Mouse (Mus musculus): ENCODE data around the gene Phospho2. TPM values are rescaled to one million over a fixed set of nuclear protein-coding genes. Genes with fewer than 3 reads are reported as not detected.
"Not testable (repeated sequence)": the region's sequence is repeated elsewhere in the genome, so short reads cannot be mapped to it uniquely, and the experiment has no call there.

Gene Phospho2
- polyA plus RNA-seq, 1 experiment from 2014 or later = 20.3 TPM

DNA sequence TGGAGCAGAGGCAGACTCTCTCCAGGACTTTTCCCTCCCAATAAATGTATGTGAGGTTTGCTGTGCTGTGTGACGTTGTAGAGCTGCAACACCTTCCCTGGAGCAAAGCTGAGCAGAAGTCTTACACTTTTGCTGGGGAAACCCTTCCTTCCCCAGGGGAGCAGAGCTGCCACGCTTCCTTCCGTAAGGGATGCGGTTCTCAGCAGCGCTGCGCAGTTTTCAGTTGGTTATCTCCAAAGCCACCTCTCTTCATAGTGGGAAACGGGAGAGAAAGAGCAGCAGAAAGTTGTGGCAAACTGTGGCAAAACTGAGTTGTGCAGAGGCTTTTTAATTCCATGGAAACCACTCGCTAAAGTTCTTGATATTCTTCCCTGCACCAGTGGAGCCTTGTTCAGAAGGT is 14.3 kb downstream of the Phospho2 start:
- Histone ChIP-seq H3K36me3 (ENCODE audit: insufficient read depth, low read length) (no peaks in the 10 kb centered on the region), H3K9ac (replicated peaks; ENCODE audit: low read depth) (no peak overlapping the region), H3K4me3 (ENCODE audit: low read depth, low read length) (no peak overlapping the region), H3K27ac (ENCODE audit: low read length) (no peak overlapping the region), H3K9me3 (ENCODE audit: low read length) (no peaks in the 10 kb centered on the region), H3K4me2 (replicated peaks; ENCODE audit: low read depth, low read length) (no peak overlapping the region), H3K4me1 (ENCODE audit: insufficient read depth, low read depth, low read length) (no peaks in the 10 kb centered on the region), H3K27me3 (replicated peaks; ENCODE audit: insufficient read depth, low read length) (no peaks in the 10 kb centered on the region)
- 70% methylated on average over 8 of the region's 8 CpGs for WGBS
- ATAC-seq (no peak), DNase-seq (ENCODE audit: low spot score) (no peak)
- TF ChIP-seq EP300 (IDR thresholded peaks at IDR 0.05) = no peak
- TF ChIP-seq CTCF (IDR thresholded peaks at IDR 0.05) = no peak

DNA sequence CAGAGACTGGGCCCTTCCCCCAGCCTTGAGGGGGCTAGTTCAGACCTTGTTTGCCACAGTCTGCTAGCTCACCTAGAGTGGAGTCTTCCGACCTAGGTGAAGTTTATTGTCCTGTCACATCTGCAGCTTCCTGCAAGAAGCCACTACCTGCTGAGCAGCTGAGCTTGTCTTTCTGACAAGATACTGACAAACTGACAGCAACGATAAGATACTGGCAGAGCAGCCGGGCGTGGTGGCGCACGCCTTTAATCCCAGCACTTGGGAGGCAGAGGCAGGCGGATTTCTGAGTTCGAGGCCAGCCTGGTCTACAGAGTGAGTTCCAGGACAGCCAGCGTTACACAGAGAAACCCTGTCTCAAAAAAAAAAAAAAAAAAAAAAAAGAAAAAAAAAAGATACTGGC is 15.2 kb downstream of the Phospho2 start:
- H3K9ac ChIP-seq (replicated peaks; ENCODE audit: low read depth); H3K27ac ChIP-seq (ENCODE audit: low read length); H3K4me2 ChIP-seq (replicated peaks; ENCODE audit: low read depth, low read length); H3K36me3 ChIP-seq (ENCODE audit: insufficient read depth, low read length); H3K4me1 ChIP-seq (ENCODE audit: insufficient read depth, low read depth, low read length); H3K9me3 ChIP-seq (ENCODE audit: low read length); DNase-seq (ENCODE audit: low spot score); H3K27me3 ChIP-seq (replicated peaks; ENCODE audit: insufficient read depth, low read length); H3K4me3 ChIP-seq (ENCODE audit: low read depth, low read length); ATAC-seq: not testable (repeated sequence)
- WGBS = 70% methylated on average over 7 of the region's 9 CpGs

DNA sequence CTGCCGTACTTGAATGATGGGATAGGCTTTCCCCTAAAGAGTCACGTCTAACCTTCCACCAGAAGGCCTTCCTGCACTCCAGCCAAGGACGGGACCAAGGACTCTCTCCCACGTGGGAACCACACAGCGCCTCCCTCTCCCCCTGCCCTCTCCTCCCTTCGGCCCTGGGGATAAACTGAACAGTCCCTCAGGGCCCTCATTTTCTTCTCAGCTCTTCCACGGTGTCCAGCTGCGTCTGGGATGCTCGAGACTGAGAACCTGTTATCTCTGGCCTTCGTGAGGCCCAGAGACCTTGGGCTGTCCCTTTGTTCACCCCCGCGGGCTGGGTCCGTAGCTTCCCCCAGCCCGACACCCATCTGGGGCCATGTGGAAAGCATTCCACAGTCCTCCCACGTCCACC is 20.7 kb downstream of the Phospho2 start:
- Histone ChIP-seq H3K36me3 (ENCODE audit: insufficient read depth, low read length) (no peaks in the 10 kb centered on the region), H3K4me3 (ENCODE audit: low read depth, low read length) (no peak overlapping the region), H3K4me2 (replicated peaks; ENCODE audit: low read depth, low read length) (no peak overlapping the region), H3K4me1 (ENCODE audit: insufficient read depth, low read depth, low read length) (no peaks in the 10 kb centered on the region), H3K9me3 (ENCODE audit: low read length) (no peaks in the 10 kb centered on the region), H3K27me3 (replicated peaks; ENCODE audit: insufficient read depth, low read length) (no peaks in the 10 kb centered on the region), H3K9ac (replicated peaks; ENCODE audit: low read depth) (no peak overlapping the region), H3K27ac (ENCODE audit: low read length) (no peak overlapping the region)
- ATAC-seq (no peak), DNase-seq (ENCODE audit: low spot score) (no peak)
- 64% methylated on average over 15 of the region's 15 CpGs for WGBS
- no peak for TF ChIP-seq EP300 (IDR thresholded peaks at IDR 0.05)

- not testable (repeated sequence) for H3K36me3 ChIP-seq (ENCODE audit: insufficient read depth, low read length); H3K9me3 ChIP-seq (ENCODE audit: low read length); H3K27ac ChIP-seq (ENCODE audit: low read length); H3K9ac ChIP-seq (replicated peaks; ENCODE audit: low read depth); DNase-seq (ENCODE audit: low spot score); H3K4me2 ChIP-seq (replicated peaks; ENCODE audit: low read depth, low read length); ATAC-seq; H3K4me1 ChIP-seq (ENCODE audit: insufficient read depth, low read depth, low read length); H3K27me3 ChIP-seq (replicated peaks; ENCODE audit: insufficient read depth, low read length); H3K4me3 ChIP-seq (ENCODE audit: low read depth, low read length)
- 49% methylated on average over 7 of the region's 7 CpGs for WGBS
Observed at GRCm38 (mm10) chr2:69811349-69811748, 21.9 kb downstream of the Phospho2 start.

DNA sequence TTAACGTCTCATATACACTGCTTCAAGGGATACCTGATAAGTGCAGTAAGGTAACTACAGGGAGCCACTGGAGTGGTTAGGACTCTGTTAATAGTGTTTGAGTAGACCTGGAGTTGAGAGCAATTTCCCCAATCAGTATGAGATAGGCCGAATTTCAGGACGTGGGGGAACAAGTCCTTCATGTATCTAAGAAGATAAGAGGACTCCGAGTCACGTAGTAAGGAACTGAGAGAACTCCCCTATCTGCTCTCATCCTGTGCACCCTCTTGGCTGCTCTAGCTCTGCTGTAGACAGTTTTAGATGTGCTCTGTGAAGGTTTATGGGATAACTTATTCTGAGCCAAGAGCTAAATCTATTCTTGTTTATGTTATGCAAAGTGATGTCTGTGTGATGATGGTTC is 27.2 kb downstream of the Phospho2 start:
- DNase-seq (ENCODE audit: low spot score) (no peak), ATAC-seq (peak; percentile 81)
- TF ChIP-seq EP300 (IDR thresholded peaks at IDR 0.05) = no peak
- no peak for TF ChIP-seq CTCF (IDR thresholded peaks at IDR 0.05)
- Histone ChIP-seq H3K9me3 (ENCODE audit: low read length) (no peaks in the 10 kb centered on the region), H3K4me3 (ENCODE audit: low read depth, low read length) (no peak overlapping the region), H3K27ac (ENCODE audit: low read length) (no peak overlapping the region), H3K4me2 (replicated peaks; ENCODE audit: low read depth, low read length) (no peak overlapping the region), H3K9ac (replicated peaks; ENCODE audit: low read depth) (no peak overlapping the region), H3K36me3 (ENCODE audit: insufficient read depth, low read length) (no peaks in the 10 kb centered on the region), H3K4me1 (ENCODE audit: insufficient read depth, low read depth, low read length) (no peaks in the 10 kb centered on the region), H3K27me3 (replicated peaks; ENCODE audit: insufficient read depth, low read length) (no peaks in the 10 kb centered on the region)
- WGBS = 28% methylated on average over 5 of the region's 5 CpGs

GRCm38 (mm10) chr2:69818350-69819085 is 29.1 kb downstream of the Phospho2 start:
- no peaks in the 10 kb centered on the region for H3K4me1 ChIP-seq (ENCODE audit: insufficient read depth, low read depth, low read length)
- no peak overlapping the region for H3K4me2 ChIP-seq (replicated peaks; ENCODE audit: low read depth, low read length)
- ATAC-seq (no peak), DNase-seq (ENCODE audit: low spot score) (no peak)
- no peaks in the 10 kb centered on the region for H3K9me3 ChIP-seq (ENCODE audit: low read length)
- TF ChIP-seq EP300 (IDR thresholded peaks at IDR 0.05) = no peak
- TF ChIP-seq CTCF (IDR thresholded peaks at IDR 0.05) = no peak
- H3K27ac ChIP-seq (ENCODE audit: low read length) = no peak overlapping the region
- H3K4me3 ChIP-seq (ENCODE audit: low read depth, low read length) = no peak overlapping the region
- H3K36me3 ChIP-seq (ENCODE audit: insufficient read depth, low read length) = no peaks in the 10 kb centered on the region
- H3K9ac ChIP-seq (replicated peaks; ENCODE audit: low read depth) = no peak overlapping the region
- WGBS = 78% methylated on average over 9 of the region's 9 CpGs
- no peaks in the 10 kb centered on the region for H3K27me3 ChIP-seq (replicated peaks; ENCODE audit: insufficient read depth, low read length)

GRCm38 (mm10) chr2:69820201-69820600 is 30.8 kb downstream of the Phospho2 start:
- DNase-seq (ENCODE audit: low spot score) (no peak), ATAC-seq (no peak)
- no peak for TF ChIP-seq EP300 (IDR thresholded peaks at IDR 0.05)
- no peak for TF ChIP-seq CTCF (IDR thresholded peaks at IDR 0.05)
- Histone ChIP-seq H3K4me2 (replicated peaks; ENCODE audit: low read depth, low read length) (no peak overlapping the region), H3K4me3 (ENCODE audit: low read depth, low read length) (no peak overlapping the region), H3K36me3 (ENCODE audit: insufficient read depth, low read length) (no peaks in the 10 kb centered on the region), H3K27ac (ENCODE audit: low read length) (no peak overlapping the region), H3K9ac (replicated peaks; ENCODE audit: low read depth) (no peak overlapping the region), H3K9me3 (ENCODE audit: low read length) (no peaks in the 10 kb centered on the region), H3K4me1 (ENCODE audit: insufficient read depth, low read depth, low read length) (no peaks in the 10 kb centered on the region), H3K27me3 (replicated peaks; ENCODE audit: insufficient read depth, low read length) (no peaks in the 10 kb centered on the region)
- WGBS = 69% methylated on average over 1 of the region's 1 CpGs
